Mouse (Mus musculus) liver (tissue): ENCODE measurements around the gene Ptpre.
A peak's percentile ranks its signal among the peaks of the same experiment; 100 is the strongest.
"Not testable (repeated sequence)": the region's sequence is repeated elsewhere in the genome, so short reads cannot be mapped to it uniquely, and the experiment has no call there.

ENCODE experiments used
- DNase-seq: peaks from one replicate; pipeline ENCODE4 v3.0.0-alpha.2; 2020; ENCODE audit warnings: mixed read lengths

The Ptpre gene

DNA sequence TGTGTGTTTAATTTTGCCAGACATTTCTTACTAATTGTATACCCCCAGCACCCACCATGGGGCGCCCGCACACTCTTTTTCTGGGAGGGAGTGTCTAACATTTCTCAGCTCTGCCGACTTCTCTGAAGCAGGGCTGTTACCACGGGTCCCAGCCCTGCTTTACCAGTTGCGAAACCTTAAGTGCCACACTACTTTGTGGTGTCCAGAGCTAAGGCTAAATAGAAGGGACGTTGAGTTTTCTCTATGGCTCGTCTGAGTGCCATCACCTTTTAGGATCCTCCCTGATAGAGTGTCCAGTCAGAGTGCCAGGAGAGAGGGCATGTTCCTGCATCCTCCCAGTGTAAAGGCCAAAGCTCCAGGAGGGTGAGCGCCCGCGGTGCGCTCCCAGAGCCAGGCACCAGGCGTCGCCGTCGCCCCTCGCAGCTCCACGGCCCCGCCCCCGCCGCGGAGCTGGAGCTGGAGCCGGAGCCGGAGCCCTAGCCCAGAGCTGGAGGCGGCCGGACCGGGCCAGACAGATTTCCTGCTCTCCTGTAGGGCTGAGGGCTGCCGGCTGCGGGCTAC is at the start of gene Ptpre:
Ptpre (plus strand) TSS at position 141 of the 561 bp plus-strand sequence.
- DNase-seq, result peak; percentile 79

DNA sequence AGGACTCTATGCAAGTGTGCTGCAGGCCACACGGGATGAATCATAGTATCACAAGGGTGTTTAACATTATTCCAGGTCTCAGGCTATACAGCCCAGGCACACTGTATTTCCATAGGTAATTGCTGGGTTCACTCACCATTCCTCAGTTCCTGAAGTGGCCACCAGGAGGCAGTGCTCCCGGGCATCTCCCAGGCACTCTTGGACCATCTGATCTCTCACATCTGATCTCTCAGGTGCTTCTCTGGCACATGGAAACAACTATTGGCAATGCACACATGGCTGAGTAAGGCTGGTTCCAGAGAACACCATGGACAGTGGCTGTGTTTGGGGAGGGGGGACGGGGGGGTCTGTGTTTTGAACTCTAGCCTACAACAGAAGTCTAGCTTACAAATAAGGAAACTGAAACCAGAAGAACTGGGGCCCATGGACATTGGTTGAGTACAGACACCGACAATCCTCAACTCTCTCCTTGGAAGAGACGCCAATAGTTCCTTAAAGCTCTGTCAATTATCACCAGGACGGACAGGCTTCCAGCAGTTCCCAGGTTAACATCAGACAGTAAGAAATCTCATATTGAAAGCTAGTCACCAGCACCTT is 49.0 kb upstream of the Ptpre start:
- no peak for DNase-seq

DNA sequence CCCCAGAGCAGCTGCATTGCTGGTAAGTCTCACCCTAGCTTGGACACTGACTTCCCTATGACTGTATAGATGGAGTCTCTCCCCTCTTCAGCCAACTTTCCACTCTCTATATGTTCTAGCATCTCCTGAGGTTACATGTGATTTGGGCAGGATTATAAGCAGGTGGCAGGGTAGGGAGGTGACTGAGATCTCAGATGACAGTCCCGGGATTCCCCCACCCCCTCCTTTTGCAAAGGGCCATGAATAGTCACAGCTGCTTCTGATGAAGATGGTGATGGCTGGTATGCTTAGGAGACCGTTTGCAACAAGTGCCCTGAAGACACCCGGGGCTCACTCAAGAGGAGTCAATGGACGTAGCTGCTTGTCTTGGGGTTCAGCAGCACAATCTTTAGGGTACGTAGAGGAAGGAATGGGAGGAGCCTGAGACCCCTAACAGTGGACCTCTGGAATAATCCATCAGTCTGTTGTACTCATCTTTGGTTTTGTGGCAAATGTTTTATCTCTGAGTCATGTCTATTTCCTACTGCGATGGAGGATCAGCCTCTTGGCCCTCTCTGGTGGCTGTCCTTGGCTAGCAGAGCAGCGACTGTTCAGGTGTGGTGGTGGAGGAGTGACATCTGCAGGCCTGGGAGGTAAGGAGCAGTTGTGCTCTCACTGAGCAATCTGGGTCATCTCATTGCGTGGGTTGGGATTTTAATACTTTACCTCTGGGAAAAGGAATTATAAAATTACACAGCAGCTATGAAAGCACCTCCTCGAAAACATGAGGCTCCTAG is 47.4 kb upstream of the Ptpre start:
- DNase-seq, result no peak

- no peak for DNase-seq
Observed at GRCm38 (mm10) chr7:135490500-135490886, 46.8 kb upstream of the Ptpre start.

DNA sequence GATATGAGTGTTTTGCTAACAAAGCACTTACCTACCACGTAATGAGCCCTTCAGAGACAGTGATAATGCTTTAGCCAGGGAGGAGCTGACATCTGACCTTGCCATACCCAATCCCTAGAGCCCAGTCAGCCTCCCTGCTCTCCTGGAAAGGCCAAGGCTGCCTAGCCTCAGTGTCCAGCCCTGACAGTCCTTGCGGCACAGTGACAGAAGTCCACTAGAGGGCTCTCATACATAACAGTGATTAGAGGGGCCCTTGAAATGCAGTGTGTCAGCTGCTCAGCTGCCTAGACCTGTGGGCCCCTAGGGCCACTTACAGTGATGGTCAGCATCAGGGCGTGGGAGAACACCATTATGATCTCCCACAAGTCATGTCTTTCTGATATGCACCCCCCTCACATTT is 42.0 kb upstream of the Ptpre start:
- DNase-seq, result no peak

DNA sequence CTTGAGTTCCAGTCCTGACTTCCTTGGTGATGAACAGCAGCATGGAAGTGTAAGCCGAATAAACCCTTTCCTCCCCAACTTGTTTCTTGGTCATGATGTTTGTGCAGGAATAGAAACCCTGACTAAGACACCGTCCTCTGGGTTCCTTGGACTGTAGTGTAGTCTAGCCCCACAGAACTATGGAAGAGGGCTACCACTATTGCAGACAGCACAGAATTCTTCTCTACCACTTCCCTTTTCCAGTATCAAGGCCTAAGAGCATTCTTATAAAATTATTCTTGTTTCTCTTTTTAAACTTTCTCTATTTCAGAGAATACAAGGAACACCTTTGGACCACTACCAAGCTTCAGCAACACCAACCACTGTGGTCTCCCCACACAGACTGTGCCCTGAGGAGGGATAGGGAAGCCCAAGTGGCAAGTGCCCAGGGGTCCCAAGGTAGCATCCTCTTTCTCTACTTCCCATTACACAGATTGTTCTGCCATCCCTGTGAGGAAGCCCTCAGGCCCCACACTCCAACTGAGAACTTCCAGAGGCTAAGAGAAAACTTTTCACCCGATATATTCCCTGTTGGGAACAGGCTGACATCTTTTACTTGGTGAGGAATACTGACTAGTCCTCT is 38.6 kb upstream of the Ptpre start:
- no peak for DNase-seq

- no peak for DNase-seq
Observed at GRCm38 (mm10) chr7:135499403-135499802, 37.9 kb upstream of the Ptpre start.

GRCm38 (mm10) chr7:135506506-135506905 is 30.8 kb upstream of the Ptpre start:
- DNase-seq, result not testable (repeated sequence)

DNA sequence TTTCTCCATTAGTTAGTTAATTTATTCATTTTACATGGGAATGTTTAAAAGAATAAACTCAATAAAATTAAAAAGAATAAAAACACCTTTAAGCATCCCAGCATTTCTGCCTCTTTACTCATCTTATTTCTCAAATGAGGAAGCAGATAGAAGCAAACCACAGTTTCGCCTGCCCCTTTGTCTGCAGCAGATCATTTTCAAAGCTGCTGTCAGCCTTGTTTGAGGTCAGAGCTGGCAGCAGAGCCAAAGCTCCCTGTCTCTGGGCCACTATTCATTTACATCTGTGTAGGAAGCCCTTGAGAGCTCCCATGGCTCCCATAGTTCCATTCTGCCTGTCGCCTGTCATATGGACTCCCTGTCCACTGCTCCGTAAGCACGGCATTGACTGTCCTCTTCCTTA is 28.7 kb upstream of the Ptpre start:
- DNase-seq, result no peak

DNA sequence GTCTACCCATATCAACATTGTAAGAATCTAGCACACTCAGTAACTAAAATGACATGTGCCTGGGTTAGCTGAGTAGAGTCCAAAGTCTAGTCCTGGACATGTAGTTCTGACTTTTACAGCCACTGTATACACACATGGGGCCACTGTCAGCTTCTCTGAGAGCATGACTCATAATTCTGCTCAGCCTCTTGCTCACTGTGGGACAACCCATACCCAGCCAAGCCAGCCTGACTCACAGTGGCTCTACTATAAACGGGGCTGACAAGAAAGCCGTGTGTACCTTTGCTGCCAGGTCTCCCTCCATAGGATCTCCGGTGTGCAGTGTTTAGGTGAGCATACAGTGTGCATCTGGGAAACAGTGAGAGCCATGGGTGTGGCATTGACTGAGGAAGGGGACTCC is 28.0 kb upstream of the Ptpre start:
- DNase-seq, result no peak

GRCm38 (mm10) chr7:135510431-135510830 is 26.9 kb upstream of the Ptpre start:
- no peak for DNase-seq

DNA sequence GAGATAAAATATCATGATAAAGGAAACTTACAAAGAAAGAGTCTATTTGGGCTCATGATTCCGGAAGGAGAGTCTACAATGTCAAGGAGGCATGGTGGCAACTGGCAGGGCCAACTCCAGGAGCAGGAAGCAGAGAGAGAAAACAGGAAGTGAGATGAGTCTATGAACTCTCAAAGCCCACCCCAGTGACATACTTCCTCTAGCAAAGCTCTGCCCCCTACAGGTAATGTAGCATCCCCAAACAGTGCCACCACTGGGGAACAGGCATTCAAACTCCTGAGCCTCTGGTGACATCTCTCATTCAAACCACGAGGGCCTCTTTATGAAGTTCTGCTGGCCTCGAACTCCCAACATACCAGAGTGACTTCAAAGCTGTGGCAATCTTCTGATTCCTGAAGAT is 25.6 kb upstream of the Ptpre start:
- no peak for DNase-seq

DNA sequence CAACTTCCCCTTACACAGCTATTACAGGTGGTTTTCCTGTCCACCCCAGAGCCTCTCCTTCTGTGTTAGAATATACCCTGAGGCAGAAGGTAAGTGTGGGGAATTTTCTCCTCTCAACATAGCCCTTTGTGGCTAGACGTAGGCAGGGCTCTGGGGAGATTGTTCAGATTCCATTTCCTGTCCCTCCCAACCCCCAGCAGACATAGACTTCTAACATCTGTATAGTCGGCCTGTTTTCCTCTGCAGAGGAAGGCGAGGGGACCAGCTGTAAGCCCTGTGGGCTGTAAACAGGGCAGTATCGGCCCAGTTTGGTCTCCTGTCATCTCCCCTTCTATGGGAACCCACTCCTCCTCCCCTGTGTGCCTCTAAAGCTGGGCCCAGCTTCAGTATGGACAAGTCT is 20.1 kb upstream of the Ptpre start:
- no peak for DNase-seq

GRCm38 (mm10) chr7:135520241-135520640 is 17.0 kb upstream of the Ptpre start:
- DNase-seq, result no peak

DNA sequence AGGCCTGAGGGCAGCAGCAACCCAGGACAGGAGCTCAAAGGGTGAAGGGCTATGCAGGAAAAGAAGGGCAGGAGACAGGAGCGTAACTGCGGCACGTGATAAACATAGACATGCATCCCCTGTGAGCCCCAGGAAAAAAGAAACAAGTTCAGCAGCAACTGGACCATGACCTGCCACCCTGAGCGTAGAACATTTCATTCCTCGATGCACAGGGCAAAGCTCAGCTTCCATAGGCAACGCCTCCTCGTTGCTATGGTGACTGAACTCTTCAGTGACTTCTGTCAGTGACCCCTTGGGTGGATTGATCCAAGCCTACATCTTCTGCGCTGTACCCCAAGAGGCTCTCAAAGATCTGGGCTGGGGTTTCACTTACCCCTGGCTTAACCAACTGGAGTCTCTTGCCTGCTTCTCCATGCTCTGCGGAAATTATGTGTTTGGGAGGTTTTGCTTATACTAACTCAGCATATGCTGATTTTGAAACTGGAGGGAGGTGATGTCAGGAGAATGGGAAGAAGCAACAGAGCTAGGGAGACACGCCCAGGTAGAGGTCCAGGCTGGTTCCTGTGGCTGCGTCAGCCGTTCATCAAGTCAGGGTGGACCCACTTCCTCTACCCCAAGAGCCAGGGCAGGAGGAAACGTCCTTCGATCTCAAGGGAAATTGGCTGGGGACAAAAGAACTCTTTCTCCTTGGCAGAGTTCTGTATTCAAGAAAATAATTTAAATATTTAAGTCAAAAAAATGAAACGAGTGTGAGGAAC is 15.3 kb upstream of the Ptpre start:
- DNase-seq, result no peak

GRCm38 (mm10) chr7:135523981-135524380 is 13.3 kb upstream of the Ptpre start:
- peak; percentile 7 for DNase-seq

- DNase-seq, result no peak
Observed at GRCm38 (mm10) chr7:135524424-135524967, 12.8 kb upstream of the Ptpre start.

DNA sequence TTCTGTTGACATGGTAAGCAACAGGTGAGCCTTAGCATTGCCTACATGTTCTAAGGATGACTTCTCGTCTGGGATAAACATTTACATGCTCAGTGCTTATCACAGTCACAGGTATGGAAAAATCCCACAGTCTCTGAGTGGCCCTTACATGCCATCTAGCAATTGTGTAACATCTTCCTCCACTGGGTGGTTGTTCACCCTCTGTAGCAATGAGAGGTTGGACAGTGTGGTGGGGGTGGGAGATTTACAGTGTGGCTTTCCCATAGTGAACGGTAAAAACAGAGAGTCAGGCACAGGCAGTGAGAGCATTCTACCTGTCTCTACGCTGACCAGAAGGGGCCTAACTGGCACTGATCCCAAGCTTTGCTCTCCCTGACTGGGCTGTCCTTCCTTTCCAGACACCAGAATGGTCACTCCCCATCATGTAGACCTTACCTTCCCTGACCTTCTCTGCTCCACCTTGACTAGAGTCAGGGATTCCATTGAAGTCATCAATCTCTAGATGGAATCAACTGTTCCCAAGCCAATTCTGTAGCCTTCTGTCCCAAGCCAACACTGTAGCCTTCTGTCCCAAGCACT is 10.6 kb upstream of the Ptpre start:
- no peak for DNase-seq

DNA sequence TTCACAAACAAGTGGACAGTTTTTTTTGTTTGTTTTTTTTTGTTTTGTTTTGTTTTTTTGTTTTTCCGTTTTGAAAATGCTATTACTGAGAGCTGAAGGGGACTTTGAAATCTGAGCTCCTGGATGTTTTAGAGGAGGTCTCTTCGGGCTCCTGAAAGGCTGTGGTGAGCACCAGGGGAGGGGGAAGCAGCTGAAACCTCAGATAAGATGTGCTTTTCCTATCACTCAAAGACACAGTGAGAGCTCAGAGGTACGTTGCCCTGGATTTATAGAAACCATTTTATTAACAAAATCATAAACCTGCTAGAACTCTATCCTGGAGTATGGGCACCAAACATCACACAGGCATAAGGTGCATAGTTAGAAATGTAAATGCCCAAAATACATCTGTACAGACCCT is 10.1 kb upstream of the Ptpre start:
- no peak for DNase-seq

DNA sequence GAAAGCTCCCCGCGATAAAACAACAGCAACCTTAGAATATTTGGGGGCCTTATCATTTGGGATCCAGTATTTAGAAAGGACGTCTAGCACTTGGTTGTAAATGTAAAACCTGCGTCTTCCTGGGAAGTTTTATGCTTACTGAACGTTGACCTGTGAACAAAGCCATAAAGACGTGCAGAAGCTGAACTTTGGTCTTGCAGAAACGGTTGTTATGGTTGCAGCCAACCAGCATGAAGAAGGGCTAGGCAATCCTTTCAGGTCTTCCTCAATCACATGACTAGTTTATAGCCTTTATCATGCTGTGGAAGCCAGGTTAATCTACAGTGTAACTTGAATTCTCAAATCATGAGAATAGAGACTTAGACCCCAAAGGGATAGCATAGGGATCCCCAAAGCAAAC is 8.8 kb upstream of the Ptpre start, which contains the start of gene Clrn3:
Clrn3 (minus strand) TSS at position 140 of the 400 bp plus-strand sequence.
- DNase-seq, result no peak

GRCm38 (mm10) chr7:135529068-135529467 is 8.2 kb upstream of the Ptpre start:
- no peak for DNase-seq

GRCm38 (mm10) chr7:135534548-135535189 is 2.6 kb upstream of the Ptpre start:
- no peak for DNase-seq
